Mouse (Mus musculus) neural tube, embryonic 15.5 days (tissue): ENCODE measurements around the gene Arpc2. TPM values are rescaled to one million over a fixed set of nuclear protein-coding genes. Genes with fewer than 3 reads are reported as not detected.

ENCODE experiments used
- ATAC-seq: fragments of 200-750 bp; cut with Nextera tagmentation; 2 replicates; pipeline ENCODE4 v1.8.0; 2017; ENCODE audit warnings: mild to moderate bottlenecking, moderate TSS enrichment, moderate library complexity; ENCODE audit not compliant: low FRiP score
- H3K27ac ChIP-seq: fragments of 300-500 bp; sonication (generic); replicated peaks from 2 replicates; pipeline ENCODE4 v1.5.1; 2015; ENCODE audit warnings: mild to moderate bottlenecking, inconsistent platforms
- H3K27me3 ChIP-seq: fragments of 300-500 bp; sonication (generic); replicated peaks from 2 replicates; pipeline ENCODE4 v1.6.1; 2015; ENCODE audit warnings: inconsistent platforms
- H3K36me3 ChIP-seq: fragments of 300-500 bp; sonication (generic); 2 replicates; pipeline ENCODE4 v1.6.1; 2015; ENCODE audit warnings: inconsistent platforms
- H3K4me1 ChIP-seq: fragments of 300-500 bp; sonication (generic); 2 replicates; pipeline ENCODE4 v1.6.1; 2015; ENCODE audit warnings: inconsistent platforms
- H3K4me2 ChIP-seq: fragments of 300-500 bp; sonication (generic); 2 replicates; pipeline ENCODE4 v1.6.1; 2015; ENCODE audit warnings: inconsistent platforms, mild to moderate bottlenecking, moderate library complexity
- H3K4me3 ChIP-seq: fragments of 300-500 bp; sonication (generic); replicated peaks from 2 replicates; pipeline ENCODE4 v1.5.1; 2015; ENCODE audit warnings: mild to moderate bottlenecking, inconsistent platforms
- H3K9ac ChIP-seq: fragments of 300-500 bp; sonication (generic); replicated peaks from 2 replicates; pipeline ENCODE4 v1.6.1; 2015; ENCODE audit warnings: mild to moderate bottlenecking, inconsistent platforms
- H3K9me3 ChIP-seq: fragments of 300-500 bp; sonication (generic); replicated peaks from 2 replicates; pipeline ENCODE4 v1.6.1; 2016; ENCODE audit warnings: inconsistent platforms
- WGBS: fragments of 180-500 bp; shearing (Covaris S2); methylation state at CpG from one replicate; pipeline ENCODE4 v1.1.7; 2015; ENCODE audit warnings: mixed read lengths; 5-methylcytosine and 5-hydroxymethylcytosine counted together
- polyA plus RNA-seq: library from polyadenylated mRNA; unstranded; fragments of >200 nt; fragmentation: Nextera tagmentation; extraction: Ambion mirVana; gene quantifications from 2 replicates; pipeline ENCODE4 v1.2.1, GENCODE M21; 2015

Arpc2 gene
- polyA plus RNA-seq, 1 experiment from 2014 or later, result 393 TPM

GRCm38 (mm10) chr1:74277041-74277440 is 41.2 kb downstream of the Arpc2 start:
- H3K9me3 ChIP-seq, result no peaks in the 10 kb centered on the region
- H3K4me2 ChIP-seq, result no peak overlapping the region
- H3K4me1 ChIP-seq, result peaks cover 8% of the 10 kb centered on the region
- H3K4me3 ChIP-seq, result no peak overlapping the region
- 73% methylated on average over 6 of the region's 6 CpGs for WGBS
- ATAC-seq, result no peak
- no peak overlapping the region for H3K9ac ChIP-seq
- no peak overlapping the region for H3K27ac ChIP-seq
- H3K36me3 ChIP-seq, result peaks cover 29% of the 10 kb centered on the region
- no peaks in the 10 kb centered on the region for H3K27me3 ChIP-seq

- peaks cover 17% of the 10 kb centered on the region for H3K4me1 ChIP-seq
- 49% methylated on average over 8 of the region's 8 CpGs for WGBS
- ATAC-seq, result no peak
Measured at GRCm38 (mm10) chr1:74277883-74278537, 42.1 kb downstream of the Arpc2 start.

GRCm38 (mm10) chr1:74278538-74278937 is 42.7 kb downstream of the Arpc2 start, which contains the start of gene Gpbar1:
Gpbar1 (plus strand) TSS chr1:74278550.
- WGBS, result 94% methylated on average over 10 of the region's 10 CpGs
- Histone ChIP-seq H3K27me3 (no peaks in the 10 kb centered on the region), H3K27ac (no peak within 1 kb of the TSS), H3K9me3 (no peaks in the 10 kb centered on the region), H3K4me1 (peaks cover 23% of the 10 kb centered on the region), H3K4me3 (no peak within 1 kb of the TSS), H3K36me3 (peaks cover 41% of the 10 kb centered on the region), H3K9ac (no peak within 1 kb of the TSS), H3K4me2 (no peak within 1 kb of the TSS)
- no peak for ATAC-seq

More at GRCm38 (mm10) chr1:74277883-74278537, 42.1 kb downstream of the Arpc2 start:
- Histone ChIP-seq H3K4me3 (no peak overlapping the region), H3K27me3 (no peaks in the 10 kb centered on the region), H3K9me3 (no peaks in the 10 kb centered on the region), H3K36me3 (peaks cover 38% of the 10 kb centered on the region), H3K27ac (no peak overlapping the region), H3K4me2 (no peak overlapping the region), H3K9ac (no peak overlapping the region)

GRCm38 (mm10) chr1:74278988-74279387 is 43.1 kb downstream of the Arpc2 start:
- no peaks in the 10 kb centered on the region for H3K9me3 ChIP-seq
- no peak overlapping the region for H3K4me2 ChIP-seq
- no peak overlapping the region for H3K27ac ChIP-seq
- no peaks in the 10 kb centered on the region for H3K27me3 ChIP-seq
- no peak overlapping the region for H3K9ac ChIP-seq
- H3K36me3 ChIP-seq, result peaks cover 41% of the 10 kb centered on the region
- H3K4me3 ChIP-seq, result no peak overlapping the region
- WGBS, result 90% methylated on average over 11 of the region's 11 CpGs
- no peak for ATAC-seq
- peaks cover 27% of the 10 kb centered on the region for H3K4me1 ChIP-seq

GRCm38 (mm10) chr1:74280591-74281325 is 44.9 kb downstream of the Arpc2 start:
- WGBS, result 93% methylated on average over 14 of the region's 14 CpGs
- Histone ChIP-seq H3K4me2 (no peak overlapping the region), H3K9me3 (no peaks in the 10 kb centered on the region), H3K36me3 (peaks cover 41% of the 10 kb centered on the region), H3K27me3 (no peaks in the 10 kb centered on the region), H3K4me3 (no peak overlapping the region), H3K27ac (no peak overlapping the region), H3K4me1 (peaks cover 32% of the 10 kb centered on the region), H3K9ac (no peak overlapping the region)
- ATAC-seq, result no peak

GRCm38 (mm10) chr1:74281372-74281771 is 45.5 kb downstream of the Arpc2 start:
- no peak overlapping the region for H3K9ac ChIP-seq
- H3K36me3 ChIP-seq, result peaks cover 41% of the 10 kb centered on the region
- H3K9me3 ChIP-seq, result no peaks in the 10 kb centered on the region
- 92% methylated on average over 2 of the region's 2 CpGs for WGBS
- no peak overlapping the region for H3K4me2 ChIP-seq
- no peak overlapping the region for H3K27ac ChIP-seq
- H3K4me3 ChIP-seq, result no peak overlapping the region
- H3K4me1 ChIP-seq, result peaks cover 39% of the 10 kb centered on the region
- ATAC-seq, result no peak
- H3K27me3 ChIP-seq, result no peaks in the 10 kb centered on the region

- peaks cover 41% of the 10 kb centered on the region for H3K36me3 ChIP-seq
- H3K4me1 ChIP-seq, result peaks cover 42% of the 10 kb centered on the region
- H3K4me3 ChIP-seq, result no peak overlapping the region
- no peak overlapping the region for H3K4me2 ChIP-seq
- H3K27me3 ChIP-seq, result no peaks in the 10 kb centered on the region
- no peak overlapping the region for H3K27ac ChIP-seq
- ATAC-seq, result no peak
- H3K9ac ChIP-seq, result no peak overlapping the region
- H3K9me3 ChIP-seq, result no peaks in the 10 kb centered on the region
- 96% methylated on average over 8 of the region's 8 CpGs for WGBS
Measured at GRCm38 (mm10) chr1:74281886-74282285, 46.0 kb downstream of the Arpc2 start.

- no peak for ATAC-seq
- Histone ChIP-seq H3K36me3 (peaks cover 41% of the 10 kb centered on the region), H3K9me3 (no peaks in the 10 kb centered on the region), H3K27me3 (no peaks in the 10 kb centered on the region), H3K27ac (no peak overlapping the region), H3K4me2 (peak overlapping the region; percentile 86), H3K4me1 (peaks cover 46% of the 10 kb centered on the region), H3K4me3 (0 out of 2 replicates have a peak overlapping the region, but pooled peaks have one; percentile 1), H3K9ac (0 out of 2 replicates have a peak overlapping the region, but pooled peaks have one; percentile 18)
- WGBS, result 85% methylated on average over 10 of the region's 10 CpGs
Measured at GRCm38 (mm10) chr1:74282896-74283625, 47.2 kb downstream of the Arpc2 start.

GRCm38 (mm10) chr1:74283686-74284463 is 48.0 kb downstream of the Arpc2 start:
- H3K4me1 ChIP-seq, result peaks cover 51% of the 10 kb centered on the region
- WGBS, result 14% methylated on average over 15 of the region's 15 CpGs

GRCm38 (mm10) chr1:74284543-74285160 is 48.8 kb downstream of the Arpc2 start, which contains the start of the genes Aamp and Pnkd:
Aamp (minus strand) TSS chr1:74284738.
Pnkd (plus strand) TSS chr1:74284930.
- peaks cover 42% of the 10 kb centered on the region for H3K36me3 ChIP-seq

More at GRCm38 (mm10) chr1:74283686-74284463, 48.0 kb downstream of the Arpc2 start:
- Histone ChIP-seq H3K36me3 (peaks cover 41% of the 10 kb centered on the region), H3K27me3 (no peaks in the 10 kb centered on the region), H3K9me3 (no peaks in the 10 kb centered on the region), H3K4me2 (peak overlapping the region; percentile 86), H3K27ac (peak overlapping the region; percentile 87), H3K9ac (peak overlapping the region; percentile 78), H3K4me3 (peak overlapping the region; percentile 80)
- peak; percentile 73 for ATAC-seq

More at GRCm38 (mm10) chr1:74284543-74285160, 48.8 kb downstream of the Arpc2 start, which contains the start of the genes Aamp and Pnkd:
- Histone ChIP-seq H3K27ac (peak within 1 kb of the TSS; percentile 87), H3K27me3 (no peaks in the 10 kb centered on the region), H3K9me3 (no peaks in the 10 kb centered on the region), H3K4me3 (peak within 1 kb of the TSS; percentile 80), H3K4me2 (peak within 1 kb of the TSS; percentile 86), H3K9ac (peak within 1 kb of the TSS; percentile 78), H3K4me1 (peaks cover 57% of the 10 kb centered on the region)
- ATAC-seq, result peak; percentile 96
- under 1% methylated on average over 56 of the region's 56 CpGs for WGBS
